Mouse (Mus musculus) MEL (cell line): ENCODE results near the gene 4833439L19Rik. TPM values are rescaled to one million over a fixed set of nuclear protein-coding genes. Genes with fewer than 3 reads are reported as not detected.

Experiments
- DNase-seq: peaks from one replicate; pipeline ENCODE4 v3.0.0; 2011; ENCODE audit warnings: low read depth, low spot score
- H3K27ac ChIP-seq: 2 replicates; pipeline ENCODE4 v1.5.1; 2012; ENCODE audit warnings: low read depth, mild to moderate bottlenecking, control low read depth, low read length, moderate library complexity; ENCODE audit not compliant: control insufficient read depth
- H3K27me3 ChIP-seq, 2 experiments: fragments of 150-350 bp in 1 of 2; sonication (generic) in 1 of 2; 2 replicates each; pipeline ENCODE4 v1.6.1; 2012; ENCODE audit warnings: low read length in 2 of 2, mild to moderate bottlenecking in 2 of 2, improper control_type of control experiment in 1 of 2, moderate library complexity in 1 of 2; ENCODE audit not compliant: insufficient read depth in 2 of 2, control insufficient read depth in 1 of 2
- H3K36me3 ChIP-seq, 2 experiments: 2 replicates each; pipeline ENCODE4 v1.6.1; 2012 to 2014; ENCODE audit warnings: low read length in 2 of 2, improper control_type of control experiment in 1 of 2, inconsistent platforms in 1 of 2, mild to moderate bottlenecking in 1 of 2; ENCODE audit not compliant: insufficient read depth in 2 of 2, control insufficient read depth in 1 of 2
- H3K4me1 ChIP-seq, 2 experiments: fragments of 150-350 bp in 1 of 2; sonication (generic) in 1 of 2; 2 replicates each; pipeline ENCODE4 v1.6.1; 2012; ENCODE audit warnings: low read length in 2 of 2, improper control_type of control experiment in 1 of 2, mild to moderate bottlenecking in 1 of 2; ENCODE audit not compliant: insufficient read depth in 2 of 2, control insufficient read depth in 1 of 2
- H3K4me3 ChIP-seq, 2 experiments: fragments of 150-350 bp in 1 of 2; sonication (generic) in 1 of 2; 2 replicates each; pipeline ENCODE4 v1.5.1; 2012; ENCODE audit warnings: low read depth in 2 of 2, low read length in 2 of 2, mild to moderate bottlenecking in 2 of 2, moderate library complexity in 2 of 2, control low read depth in 1 of 2, improper control_type of control experiment in 1 of 2; ENCODE audit not compliant: control insufficient read depth in 1 of 2, insufficient read depth in 1 of 2
- H3K79me2 ChIP-seq: 2 replicates; pipeline ENCODE4 v1.6.1; 2012; ENCODE audit warnings: mild to moderate bottlenecking, low read length, moderate library complexity; ENCODE audit not compliant: control insufficient read depth, poor library complexity, insufficient read depth
- H3K9ac ChIP-seq: 2 replicates; pipeline ENCODE4 v1.6.1; 2012; ENCODE audit warnings: low read depth, mild to moderate bottlenecking, control low read depth, low read length, moderate library complexity; ENCODE audit not compliant: control insufficient read depth, poor library complexity, severe bottlenecking
- H3K9me3 ChIP-seq: fragments of 150-350 bp; sonication (generic); replicated peaks from 2 replicates; pipeline ENCODE4 v1.6.1; 2012; ENCODE audit warnings: mild to moderate bottlenecking, low read length, improper control_type of control experiment, moderate library complexity; ENCODE audit not compliant: insufficient read depth
- BHLHE40 ChIP-seq: IDR thresholded peaks from 2 replicates; pipeline ENCODE4 v1.6.1; 2012; ENCODE audit warnings: low read depth, mild to moderate bottlenecking, inconsistent platforms, low read length, improper control_type of control experiment, borderline replicate concordance
- CHD1 ChIP-seq: IDR thresholded peaks from 2 replicates; pipeline ENCODE4 v1.6.1; 2012; ENCODE audit warnings: low read depth, mild to moderate bottlenecking, inconsistent platforms, low read length, improper control_type of control experiment
- CTCF ChIP-seq, 3 experiments: IDR thresholded peaks in 2 of 3; conservative IDR thresholded peaks in 1 of 3; 2 replicates each; pipeline ENCODE4 v1.5.1; 2011 to 2012; ENCODE audit warnings: low read length in 3 of 3, low read depth in 2 of 3, mild to moderate bottlenecking in 2 of 3, improper control_type of control experiment in 1 of 3, inconsistent platforms in 1 of 3, mixed read lengths in 1 of 3, moderate library complexity in 1 of 3; ENCODE audit not compliant: control insufficient read depth in 1 of 3, insufficient read depth in 1 of 3, poor library complexity in 1 of 3, severe bottlenecking in 1 of 3
- ELF1 ChIP-seq: IDR thresholded peaks from 2 replicates; pipeline ENCODE4 v1.6.1; 2014; ENCODE audit warnings: low read depth, mild to moderate bottlenecking, inconsistent platforms, low read length, improper control_type of control experiment, moderate library complexity
- EP300 ChIP-seq, 2 experiments: IDR thresholded peaks; 2 replicates each; pipeline ENCODE4 v1.6.1; 2011; ENCODE audit warnings: improper control_type of control experiment in 2 of 2, low read length in 2 of 2, low read depth in 1 of 2, mild to moderate bottlenecking in 1 of 2
- ETS1 ChIP-seq: IDR thresholded peaks from 2 replicates; pipeline ENCODE4 v1.6.1; 2012; ENCODE audit warnings: low read depth, mild to moderate bottlenecking, inconsistent platforms, low read length, improper control_type of control experiment, moderate library complexity
- GABPA ChIP-seq: IDR thresholded peaks from 2 replicates; pipeline ENCODE4 v1.6.1; 2012; ENCODE audit warnings: low read depth, mild to moderate bottlenecking, inconsistent platforms, low read length, improper control_type of control experiment, moderate library complexity
- GATA1 ChIP-seq: IDR thresholded peaks from 2 replicates; pipeline ENCODE4 v1.6.1; 2011; ENCODE audit warnings: low read depth, low read length, improper control_type of control experiment
- JUND ChIP-seq: IDR thresholded peaks from 2 replicates; pipeline ENCODE4 v1.6.1; 2011; ENCODE audit warnings: low read depth, mild to moderate bottlenecking, improper control_type of control experiment, low read length
- KAT2A ChIP-seq: conservative IDR thresholded peaks from 2 replicates; pipeline ENCODE4 v1.6.1; 2012; ENCODE audit warnings: low read depth, low read length, improper control_type of control experiment, inconsistent platforms
- MAFK ChIP-seq: IDR thresholded peaks from 2 replicates; pipeline ENCODE4 v1.6.1; 2011; ENCODE audit warnings: low read depth, mild to moderate bottlenecking, low read length, improper control_type of control experiment, borderline replicate concordance
- MAX ChIP-seq: IDR thresholded peaks from 2 replicates; pipeline ENCODE4 v1.6.1; 2011; ENCODE audit warnings: low read length, improper control_type of control experiment
- MAZ ChIP-seq: IDR thresholded peaks from 2 replicates; pipeline ENCODE4 v1.6.1; 2012; ENCODE audit warnings: low read depth, mild to moderate bottlenecking, inconsistent platforms, low read length, improper control_type of control experiment
- MEF2A ChIP-seq: IDR thresholded peaks from 2 replicates; pipeline ENCODE4 v1.6.1; 2014; ENCODE audit warnings: low read depth, mild to moderate bottlenecking, inconsistent platforms, low read length, improper control_type of control experiment; ENCODE audit not compliant: poor library complexity, insufficient replicate concordance, severe bottlenecking; ENCODE audit errors: extremely low read depth
- MXI1 ChIP-seq: IDR thresholded peaks from 2 replicates; pipeline ENCODE4 v1.6.1; 2011; ENCODE audit warnings: mild to moderate bottlenecking, low read depth, low read length, improper control_type of control experiment
- MYB ChIP-seq: IDR thresholded peaks from 2 replicates; pipeline ENCODE4 v1.6.1; 2011; ENCODE audit warnings: mild to moderate bottlenecking, low read depth, low read length, improper control_type of control experiment
- POLR2A ChIP-seq, 2 experiments: IDR thresholded peaks; 2 replicates each; pipeline ENCODE4 v1.6.1; 2011 to 2012; ENCODE audit warnings: low read length in 2 of 2, mild to moderate bottlenecking in 2 of 2, control low read depth in 1 of 2, improper control_type of control experiment in 1 of 2, low read depth in 1 of 2, moderate library complexity in 1 of 2; ENCODE audit not compliant: control insufficient read depth in 1 of 2, insufficient read depth in 1 of 2, poor library complexity in 1 of 2
- RCOR1 ChIP-seq: IDR thresholded peaks from 2 replicates; pipeline ENCODE4 v1.6.1; 2012; ENCODE audit warnings: low read depth, mild to moderate bottlenecking, inconsistent platforms, low read length, improper control_type of control experiment
- SMC3 ChIP-seq: IDR thresholded peaks from 2 replicates; pipeline ENCODE4 v1.6.1; 2011; ENCODE audit warnings: low read depth, low read length, improper control_type of control experiment
- TAL1 ChIP-seq: IDR thresholded peaks from 2 replicates; pipeline ENCODE4 v1.6.1; 2012; ENCODE audit warnings: mild to moderate bottlenecking, inconsistent platforms, low read length, moderate library complexity, mixed read lengths
- TCF12 ChIP-seq: IDR thresholded peaks from 2 replicates; pipeline ENCODE4 v1.6.1; 2014; ENCODE audit warnings: low read depth, mild to moderate bottlenecking, inconsistent platforms, low read length, improper control_type of control experiment, moderate library complexity
- UBTF ChIP-seq: IDR thresholded peaks from 2 replicates; pipeline ENCODE4 v1.6.1; 2012; ENCODE audit warnings: low read depth, mild to moderate bottlenecking, inconsistent platforms, low read length, improper control_type of control experiment, moderate library complexity, borderline replicate concordance; ENCODE audit not compliant: insufficient read depth
- USF1 ChIP-seq: IDR thresholded peaks from 2 replicates; pipeline ENCODE4 v1.6.1; 2014; ENCODE audit warnings: low read depth, mild to moderate bottlenecking, inconsistent platforms, low read length, improper control_type of control experiment, moderate library complexity
- USF2 ChIP-seq, 2 experiments: IDR thresholded peaks; 2 replicates each; pipeline ENCODE4 v1.6.1; 2011 to 2012; ENCODE audit warnings: improper control_type of control experiment in 2 of 2, low read length in 2 of 2, borderline replicate concordance in 1 of 2, inconsistent platforms in 1 of 2, low read depth in 1 of 2, mild to moderate bottlenecking in 1 of 2; ENCODE audit not compliant: insufficient read depth in 1 of 2
- ZC3H11A ChIP-seq: IDR thresholded peaks from 2 replicates; pipeline ENCODE4 v1.6.1; 2012; ENCODE audit warnings: low read depth, mild to moderate bottlenecking, inconsistent platforms, low read length, improper control_type of control experiment
- ZKSCAN1 ChIP-seq: IDR thresholded peaks from 2 replicates; pipeline ENCODE4 v1.6.1; 2012; ENCODE audit warnings: low read depth, mild to moderate bottlenecking, inconsistent platforms, low read length, improper control_type of control experiment, moderate library complexity
- ZMIZ1 ChIP-seq: IDR thresholded peaks from 2 replicates; pipeline ENCODE4 v1.6.1; 2012; ENCODE audit warnings: low read depth, mild to moderate bottlenecking, inconsistent platforms, low read length, improper control_type of control experiment, moderate library complexity
- ZNF384 ChIP-seq: IDR thresholded peaks from 2 replicates; pipeline ENCODE4 v1.6.1; 2012; ENCODE audit warnings: low read depth, mild to moderate bottlenecking, inconsistent platforms, low read length, improper control_type of control experiment
- polyA plus RNA-seq, 2 experiments: library from polyadenylated mRNA; stranded (reverse) in 1 of 2; unstranded in 1 of 2; fragments of >175 nt in 1 of 2; fragments of >200 nt in 1 of 2; gene quantifications; 2 replicates each; pipeline versions ENCODE4 v1.2.1 to v1.2.4; 2012; ENCODE audit warnings: low replicate concordance in 2 of 2, low read depth in 1 of 2; ENCODE audit not compliant: insufficient read length in 2 of 2, insufficient read depth in 1 of 2, missing spikeins in 1 of 2
- total RNA-seq: library from RNA; depleted of rRNA; stranded (reverse); fragments of 300-350 nt; gene quantifications from 2 replicates; pipeline ENCODE4 v1.2.3, GENCODE M21; 2012

Gene 4833439L19Rik
- total and polyA plus RNA-seq, 3 experiments = 34.2 to 53.8 TPM; not detected in 1

- H3K36me3 ChIP-seq = peaks cover 0 to 23% of the 10 kb centered on the region in 2 experiments; a peak in 3 of 4 replicates
- TF ChIP-seq USF1 (no peak), ZMIZ1 (no peak), POLR2A (IDR thresholded peaks at IDR 0.05; ENCODE audit: control insufficient read depth in 1 of 2, insufficient read depth in 1 of 2, low read depth in 1 of 2, low read length in 2 of 2, poor library complexity in 1 of 2) (no peak), CHD1 (no peak), BHLHE40 (no peak), GABPA (no peak), TCF12 (0 out of 2 replicates have a peak, but pooled peaks have one; percentile 10), ZKSCAN1 (no peak), EP300 (IDR thresholded peaks at IDR 0.05; ENCODE audit: low read depth in 1 of 2, low read length in 2 of 2) (no peak), MAX (no peak), GATA1 (0 out of 2 replicates have a peak, but pooled peaks have one; percentile 5), MAZ (no peak)
- peaks cover 13 to 14% of the 10 kb centered on the region in 2 experiments for H3K4me1 ChIP-seq
- no peak for DNase-seq
- peak overlapping the region; percentile 67 to 86 for H3K4me3 ChIP-seq
- no peak overlapping the region for H3K27ac ChIP-seq
- no peaks in the 10 kb centered on the region for H3K9me3 ChIP-seq
- H3K79me2 ChIP-seq = peaks cover 14% of the 10 kb centered on the region
- peaks cover 2 to 3% of the 10 kb centered on the region in 2 experiments; a peak in 2 of 4 replicates for H3K27me3 ChIP-seq
- peak overlapping the region; percentile 59 for H3K9ac ChIP-seq
Observed at GRCm38 (mm10) chr13:54503278-54503603, 62.0 kb downstream of the 4833439L19Rik start.

GRCm38 (mm10) chr13:54501957-54502690 lies 63.1 kb downstream of the 4833439L19Rik start:
- peak; percentile 71 for DNase-seq
- Histone ChIP-seq H3K4me1 (peaks cover 13 to 14% of the 10 kb centered on the region in 2 experiments), H3K4me3 (peak overlapping the region in 1 of 2 experiments; percentile 51; a peak in 2 of 4 replicates), H3K9me3 (no peaks in the 10 kb centered on the region), H3K36me3 (peaks cover 0 to 23% of the 10 kb centered on the region in 2 experiments; a peak in 2 of 4 replicates), H3K27me3 (peaks cover 8 to 9% of the 10 kb centered on the region in 2 experiments), H3K27ac (no peak overlapping the region; the same call in 1 of the 2 replicates), H3K9ac (no peak overlapping the region), H3K79me2 (peaks cover 14% of the 10 kb centered on the region)
- TF ChIP-seq SMC3 (no peak), ETS1 (peak; percentile 88), UBTF (no peak), BHLHE40 (peak; percentile 69), ELF1 (peak; percentile 49; the same call in 1 of the 2 replicates), MAZ (peak; percentile 83), RCOR1 (peak; percentile 100), MAFK (peak; percentile 78), ZC3H11A (peak; percentile 10; the same call in 1 of the 2 replicates), MXI1 (peak; percentile 67; the same call in 1 of the 2 replicates), TAL1 (peak; percentile 50; the same call in 1 of the 2 replicates), USF2 (IDR thresholded peaks at IDR 0.05; ENCODE audit: borderline replicate concordance in 1 of 2, insufficient read depth in 1 of 2, low read depth in 1 of 2, low read length in 2 of 2) (no peak), KAT2A (peak; percentile 45; the same call in 1 of the 2 replicates), CTCF (IDR thresholded peaks at IDR 0.05 in 2 of 3, conservative IDR thresholded peaks at IDR 0.05 in 1 of 3; ENCODE audit: control insufficient read depth in 1 of 3, insufficient read depth in 1 of 3, low read depth in 2 of 3, low read length in 3 of 3, poor library complexity in 1 of 3, severe bottlenecking in 1 of 3) (no peak), JUND (no peak), GATA1 (peak; percentile 92), MEF2A (no peak), MYB (peak; percentile 89), MAX (0 out of 2 replicates have a peak, but pooled peaks have one; percentile 36), ZNF384 (peak; percentile 98), ZKSCAN1 (no peak; the same call in 1 of the 2 replicates)
